Mouse (Mus musculus) regulatory T cell (primary cell): ENCODE results near the gene Ptprn2.

ENCODE experiments used
- in situ Hi-C: fragments of 300-600 bp; cut with MboI, MseI; formaldehyde crosslinking; loops from one replicate; pipeline ENCODE4 v1.15.1; 2025; ENCODE audit warnings: high pct_unique_total_duplicates

Gene Ptprn2

DNA sequence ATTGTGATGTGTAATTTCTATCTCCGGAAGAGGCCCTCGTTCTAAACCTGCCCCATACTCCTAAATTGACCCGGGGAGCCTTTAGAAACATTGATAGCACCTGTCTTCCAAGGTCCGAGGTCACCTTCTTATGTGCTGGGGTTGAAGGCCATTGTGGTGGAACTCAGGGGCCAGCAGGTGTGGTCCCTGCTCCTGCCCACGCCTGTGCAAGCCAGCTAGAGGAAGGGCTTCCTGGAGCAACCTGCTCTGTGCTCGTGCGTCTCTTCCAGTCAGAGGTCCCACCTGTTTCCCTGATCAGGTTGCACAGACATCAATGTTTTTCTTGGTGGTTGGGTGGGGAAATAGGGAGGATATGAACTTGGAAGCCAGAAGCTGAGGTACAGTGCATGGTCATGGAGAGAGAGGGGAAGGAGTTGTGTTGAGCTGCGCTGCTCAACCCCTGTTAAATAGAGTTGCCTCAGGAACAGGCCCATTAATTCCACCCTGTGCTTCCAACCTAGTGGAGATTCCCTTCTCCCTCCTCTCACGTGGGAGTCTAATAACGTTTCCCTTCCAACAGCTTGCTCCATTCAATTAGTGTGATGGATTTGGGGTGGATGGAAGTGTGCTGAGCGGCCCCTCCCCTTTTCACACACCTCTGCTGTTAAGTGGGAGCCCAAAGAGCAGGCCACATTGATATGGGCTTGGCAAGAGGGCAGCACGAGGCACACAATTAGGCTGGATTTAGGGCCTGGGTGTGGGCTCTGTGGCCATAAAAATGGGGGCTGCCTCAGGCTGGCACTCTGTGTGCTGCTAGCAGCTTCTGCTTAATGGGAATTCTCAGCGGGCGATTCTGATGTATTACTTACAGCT is 156.0 kb downstream of the Ptprn2 start:
- in situ Hi-C loops, result no loop called here

DNA sequence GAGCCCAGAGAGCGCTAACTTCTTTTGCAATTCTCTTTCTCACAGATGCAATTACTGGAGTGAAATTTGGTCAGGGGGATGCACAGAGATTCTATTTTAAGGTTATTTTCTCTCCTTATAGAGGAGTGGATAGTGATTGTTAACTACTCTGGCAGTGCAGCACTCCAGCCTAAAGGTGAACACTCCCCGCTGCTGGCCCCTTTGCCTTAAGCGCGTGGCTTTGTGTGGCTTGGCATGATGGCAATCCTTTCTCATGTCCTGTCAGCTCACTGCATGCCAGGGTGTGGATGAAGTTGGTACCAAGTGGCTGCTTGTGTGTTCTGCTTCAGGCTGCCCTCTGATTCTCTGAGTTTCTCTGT is 156.7 kb downstream of the Ptprn2 start:
- in situ Hi-C loops, result no loop called here

DNA sequence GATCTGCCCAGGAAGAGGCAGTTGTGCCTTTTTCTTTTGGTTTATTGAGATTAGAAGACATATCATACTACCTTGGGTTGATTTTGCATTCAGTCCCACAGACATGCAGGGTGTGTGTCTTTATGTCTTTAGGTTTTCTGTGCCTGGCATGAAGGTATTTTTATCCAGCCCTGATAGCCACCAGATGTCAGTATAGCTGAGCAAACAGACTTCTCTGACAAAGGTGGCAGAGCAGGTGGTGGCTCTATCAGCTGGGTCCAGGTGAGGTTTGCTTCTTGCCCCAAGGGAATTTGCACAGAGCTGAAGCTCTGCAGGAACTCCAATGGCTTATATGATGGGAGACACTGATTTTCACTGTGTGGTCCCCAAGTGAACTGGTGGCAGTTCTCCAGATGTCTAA is 161.3 kb downstream of the Ptprn2 start:
- in situ Hi-C loops, result no loop called here

DNA sequence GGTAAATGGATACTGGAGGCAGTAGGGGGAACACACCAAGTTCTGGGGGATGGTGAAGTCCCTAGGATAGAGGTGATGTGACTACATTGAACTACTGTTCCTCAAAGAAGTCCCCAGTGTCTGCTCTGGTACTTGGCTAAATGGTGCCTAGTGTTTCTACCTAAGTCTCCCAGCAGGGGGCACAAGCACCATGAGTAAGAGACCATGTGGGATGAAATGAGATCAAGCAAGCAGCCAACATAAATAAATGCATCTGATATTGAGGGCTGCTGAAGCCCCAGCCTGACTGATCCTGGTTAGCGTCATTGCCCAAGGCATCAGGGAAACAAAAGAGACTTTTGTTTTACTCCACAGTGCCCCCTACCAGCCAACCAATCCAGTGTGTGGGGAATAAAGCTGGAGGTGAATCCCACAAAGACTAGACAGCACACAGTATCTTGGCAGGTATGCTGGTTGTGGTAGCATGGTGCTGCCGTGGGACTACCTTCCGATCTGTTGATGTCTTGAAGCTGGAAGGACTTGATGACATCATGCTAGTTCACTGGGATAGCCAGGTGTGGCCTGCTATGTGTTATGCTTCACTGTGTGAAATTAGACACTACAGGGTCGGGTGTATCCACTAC is 163.2 kb downstream of the Ptprn2 start:
- in situ Hi-C loops, result no loop called here

DNA sequence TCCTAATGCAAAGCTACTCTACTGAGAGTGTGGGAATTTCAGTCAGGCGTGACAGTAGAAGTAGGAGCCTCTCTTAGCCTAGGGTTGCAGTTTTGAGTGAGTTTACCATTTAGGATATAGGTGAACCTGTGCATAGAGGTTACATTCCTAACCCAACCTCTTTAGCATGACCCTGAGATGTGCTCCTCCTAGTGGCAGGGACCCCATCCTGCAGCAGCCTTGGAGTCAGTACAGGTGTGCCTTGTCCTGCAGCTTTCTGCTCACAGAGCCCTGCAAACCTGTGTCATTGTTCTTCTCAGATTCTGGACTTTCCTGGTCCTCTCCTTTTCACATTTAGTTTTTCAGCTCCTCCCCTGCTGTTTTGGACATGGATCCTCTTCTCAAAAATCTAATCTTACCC is 168.2 kb downstream of the Ptprn2 start:
- in situ Hi-C loops, result no loop called here

DNA sequence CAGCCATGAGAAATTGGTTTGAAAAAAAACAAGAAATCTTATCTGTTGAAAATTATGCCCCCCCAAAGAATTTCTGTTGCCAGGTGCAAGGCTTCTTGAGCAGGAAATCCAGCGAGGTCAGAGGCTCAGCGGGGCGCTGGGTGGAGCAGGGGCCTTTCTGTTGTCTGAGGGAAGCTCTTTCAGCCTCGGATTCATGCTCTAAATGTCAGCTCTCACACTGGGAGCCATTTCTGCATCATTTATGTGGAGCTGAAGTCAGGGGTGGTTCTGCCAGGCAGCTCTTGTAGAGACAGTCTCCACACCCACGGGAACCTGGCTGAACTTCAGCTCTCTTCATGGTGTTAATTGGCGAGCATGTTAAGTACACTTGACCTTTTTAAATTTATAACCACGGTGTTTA is 174.6 kb downstream of the Ptprn2 start:
- in situ Hi-C loops, result no loop called here

DNA sequence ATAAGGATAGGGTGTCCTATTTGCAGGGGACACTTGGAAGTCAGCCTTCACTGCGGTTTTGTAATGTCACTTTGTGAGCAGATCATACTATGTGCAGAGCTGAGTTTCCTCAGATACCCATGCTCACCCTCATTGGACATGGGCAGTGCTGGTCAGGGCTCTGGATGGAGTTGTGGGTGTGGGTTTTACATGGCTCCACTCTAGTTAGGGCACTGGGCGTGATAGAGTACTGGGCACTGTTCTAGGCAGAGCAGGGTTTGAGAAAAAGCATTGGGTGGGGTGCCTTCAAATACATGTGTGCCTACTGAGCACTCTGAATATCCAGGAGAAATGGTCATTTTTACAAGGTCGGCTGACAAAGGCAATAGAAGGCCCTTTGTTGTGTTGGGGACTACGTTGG is 175.5 kb downstream of the Ptprn2 start:
- in situ Hi-C loops, result no loop called here

DNA sequence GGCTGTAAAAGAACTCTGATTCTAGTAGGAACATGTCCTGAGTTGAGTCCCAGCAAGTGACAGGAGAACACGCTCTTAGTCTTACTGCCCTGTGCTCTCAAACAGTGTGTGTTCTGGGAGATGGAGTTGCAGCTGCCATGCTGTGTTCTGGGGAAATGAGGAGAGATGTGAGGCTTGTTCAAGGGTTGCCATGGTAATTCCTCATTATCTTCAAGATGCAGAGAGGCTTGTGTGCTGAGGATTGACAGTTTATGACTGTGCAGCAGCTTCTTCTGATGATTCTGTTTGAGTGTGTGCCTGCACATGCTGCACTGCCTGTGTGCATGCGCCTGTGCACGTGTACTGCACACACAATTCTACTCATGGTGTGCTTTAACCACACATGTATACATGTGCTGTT is 192.2 kb downstream of the Ptprn2 start:
- in situ Hi-C loops, result no loop called here

DNA sequence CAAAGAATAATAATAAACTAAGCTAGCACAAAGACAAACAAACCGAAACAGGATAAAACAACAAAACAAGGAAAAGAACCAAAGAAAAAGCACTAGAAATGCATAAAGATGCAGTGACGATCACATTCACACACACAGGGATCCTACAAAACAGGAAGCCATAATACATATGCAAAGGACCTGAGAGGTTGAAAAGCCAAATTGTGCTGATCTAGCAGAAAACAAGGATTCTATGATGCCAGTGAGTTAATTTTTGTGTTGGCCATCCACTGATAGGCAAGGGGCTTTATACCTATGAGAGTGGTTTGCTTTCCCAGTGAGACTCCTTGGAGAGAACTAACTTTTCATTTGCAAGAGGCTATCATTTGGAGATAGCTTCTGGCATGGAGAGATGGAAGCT is 204.3 kb downstream of the Ptprn2 start:
- in situ Hi-C loops, result no loop called here

DNA sequence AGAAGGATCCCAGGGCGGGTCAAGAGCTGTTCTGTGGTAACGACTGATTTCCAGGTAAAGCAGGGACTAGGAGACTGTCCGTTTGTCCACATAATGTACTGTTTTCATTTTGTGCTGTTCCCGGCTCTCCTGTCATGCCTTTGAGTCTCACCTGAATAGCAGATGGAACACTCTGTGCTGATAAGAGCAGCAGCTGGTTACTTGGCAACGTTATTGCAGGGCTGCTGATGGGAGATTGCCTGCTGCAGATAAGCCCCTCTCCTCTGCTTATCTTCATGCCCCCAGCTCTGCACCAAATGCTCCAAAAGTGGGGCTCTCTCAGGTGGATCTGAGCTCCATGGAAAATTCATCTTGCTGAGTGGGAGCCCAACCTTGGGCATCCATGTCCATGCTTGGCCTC is 224.0 kb downstream of the Ptprn2 start:
- in situ Hi-C loops, result no loop called here

DNA sequence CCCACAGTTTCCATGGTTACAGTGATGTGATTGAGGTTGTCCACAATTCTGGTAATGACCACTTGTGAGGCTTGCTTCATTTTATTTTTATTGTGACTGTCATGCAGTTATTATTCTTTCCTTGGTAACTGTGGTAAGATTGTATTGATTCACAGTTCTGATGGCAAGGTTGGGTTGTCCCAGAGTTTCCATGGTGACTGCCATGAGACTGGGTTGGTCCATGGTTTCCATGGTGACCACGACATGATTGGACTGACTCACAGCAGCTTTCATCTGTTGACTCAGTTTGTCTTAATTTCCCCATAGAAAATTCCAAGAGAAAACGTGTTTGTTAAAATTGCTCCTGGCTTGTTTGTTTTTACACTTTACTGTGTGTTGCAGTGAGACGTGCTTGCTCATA is 225.2 kb downstream of the Ptprn2 start:
- in situ Hi-C loops, result no loop called here

DNA sequence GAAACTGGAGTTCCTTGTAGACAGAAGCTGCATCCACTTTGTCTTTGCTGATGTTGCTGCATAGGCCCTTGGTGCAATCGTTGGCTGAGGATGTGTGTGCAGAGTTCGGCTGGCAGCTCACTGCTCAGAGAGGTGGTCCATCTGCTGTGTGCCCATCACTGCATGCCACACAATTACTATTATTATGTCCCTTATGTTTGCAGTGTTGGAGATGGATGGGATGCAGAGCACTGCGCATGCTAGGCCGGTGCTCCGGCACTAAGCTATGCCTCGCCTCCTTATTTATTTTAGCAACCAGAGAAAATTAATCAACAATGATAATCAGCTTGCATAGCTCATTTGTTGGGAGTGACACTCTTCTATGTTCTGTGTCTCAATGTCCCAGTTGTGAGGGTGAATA is 225.6 kb downstream of the Ptprn2 start:
- in situ Hi-C loops, result no loop called here

DNA sequence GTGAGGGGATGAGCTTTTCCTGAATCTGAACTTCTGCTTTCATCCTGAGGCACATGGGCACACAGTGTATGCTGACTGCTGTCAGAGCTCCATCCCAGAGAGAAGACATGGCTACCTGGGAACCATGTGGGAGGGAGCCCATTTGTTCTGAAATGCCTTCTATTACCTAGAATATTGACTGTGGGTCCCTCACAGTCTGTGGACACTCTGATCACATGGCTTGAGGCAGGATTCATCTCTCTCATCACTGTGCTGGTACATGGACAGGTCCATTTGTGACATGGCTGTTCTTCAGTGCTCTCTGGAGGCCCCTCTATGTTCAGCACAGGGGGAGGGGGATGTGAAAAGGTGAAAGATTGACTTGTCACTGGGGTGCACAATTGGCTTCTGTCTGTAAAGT is 227.6 kb downstream of the Ptprn2 start:
- in situ Hi-C loops, result no loop called here

DNA sequence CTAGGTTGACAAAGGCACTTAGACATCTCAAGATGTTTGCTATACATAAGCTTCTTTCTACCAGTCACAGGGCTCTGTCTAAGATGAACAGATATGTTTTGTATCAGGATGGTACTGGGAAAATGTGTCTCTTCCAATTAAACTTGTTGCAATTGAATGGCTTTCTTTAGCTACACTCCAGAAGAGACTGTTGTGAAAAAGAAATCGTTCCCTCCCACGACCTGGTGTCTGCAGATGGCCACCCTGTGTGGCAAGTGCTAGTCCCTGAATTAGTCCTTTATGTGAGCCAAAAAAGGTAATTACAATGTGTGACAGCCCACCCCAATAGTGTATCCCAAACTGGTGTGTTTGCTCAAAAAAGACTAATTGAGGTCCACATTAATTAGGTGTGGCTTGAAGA is 235.5 kb downstream of the Ptprn2 start:
- in situ Hi-C loops, result no loop called here

DNA sequence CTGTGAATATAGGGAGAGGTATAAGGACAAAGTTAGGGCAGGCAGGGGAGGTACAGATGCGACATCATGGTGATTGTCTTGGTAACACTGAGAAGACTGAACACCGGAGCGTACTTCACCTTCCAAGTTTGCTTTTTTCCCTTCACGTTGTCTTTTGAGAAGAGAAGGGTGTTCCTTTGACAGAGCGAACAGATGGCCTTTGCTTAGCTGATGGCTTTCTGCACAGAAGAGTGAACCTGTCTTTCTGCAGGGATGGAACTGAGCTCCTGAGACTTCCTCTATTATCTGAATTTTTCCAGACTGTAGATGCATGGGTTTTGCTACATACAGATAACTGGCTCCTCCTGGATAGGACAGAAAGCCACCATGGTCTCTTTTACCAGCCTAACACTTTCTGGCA is 254.6 kb downstream of the Ptprn2 start:
- in situ Hi-C loops, result no loop called here

DNA sequence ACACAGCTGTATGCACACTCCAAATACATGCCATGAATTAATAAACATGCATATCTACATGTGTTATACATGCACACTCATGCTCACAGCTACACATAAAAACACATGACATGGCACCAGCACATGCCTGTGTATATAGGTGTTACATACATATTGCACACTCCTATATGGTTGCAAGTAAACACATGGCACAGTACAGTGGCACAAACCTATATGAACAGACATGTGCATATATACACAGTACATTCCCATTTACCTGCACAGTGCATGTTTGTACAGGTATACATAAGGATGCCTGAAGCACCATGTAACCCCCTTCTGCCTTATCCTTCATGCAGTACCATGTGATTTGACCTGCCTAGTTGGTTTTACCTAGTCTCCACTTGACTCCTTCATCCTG is 255.8 kb downstream of the Ptprn2 start:
- in situ Hi-C loops, result no loop called here

DNA sequence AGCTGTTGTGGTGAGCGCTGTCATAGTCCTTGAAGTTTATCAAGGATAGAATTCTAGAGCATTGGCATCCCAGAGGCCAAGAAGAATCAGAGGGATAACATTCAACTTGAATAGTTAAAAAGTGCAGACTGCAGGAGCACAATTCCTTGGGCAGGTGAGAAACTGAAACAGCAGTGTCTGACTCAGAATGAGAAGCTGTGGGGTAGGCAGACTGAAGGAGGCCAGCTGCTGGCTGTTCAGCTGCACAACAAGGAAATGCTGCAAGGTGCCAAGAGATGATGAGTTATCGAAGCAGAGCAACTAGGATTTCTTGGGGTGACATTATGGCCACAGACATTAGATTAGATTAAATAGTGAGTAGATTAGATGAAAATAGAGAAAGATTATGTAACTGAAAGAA is 260.9 kb downstream of the Ptprn2 start:
- in situ Hi-C loops, result no loop called here

DNA sequence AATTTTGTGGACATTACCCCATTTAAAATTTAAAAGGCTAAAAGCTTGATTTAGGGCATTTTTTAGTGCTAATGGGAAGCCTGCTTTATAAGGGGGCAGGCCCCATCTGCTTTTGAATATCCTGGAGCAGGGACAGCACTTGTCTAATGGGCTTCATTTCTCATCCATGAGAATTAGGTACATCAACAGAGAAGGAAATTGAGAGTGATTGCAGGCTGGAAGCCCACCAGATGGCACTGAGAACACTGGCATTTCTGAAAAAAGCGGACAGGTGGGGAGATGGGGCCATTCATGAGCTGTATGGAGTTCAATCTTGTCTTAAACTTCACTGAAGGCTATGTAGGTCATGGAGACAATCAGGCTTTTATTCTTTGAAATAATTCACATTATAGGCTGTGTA is 267.3 kb downstream of the Ptprn2 start:
- in situ Hi-C loops, result no loop called here

DNA sequence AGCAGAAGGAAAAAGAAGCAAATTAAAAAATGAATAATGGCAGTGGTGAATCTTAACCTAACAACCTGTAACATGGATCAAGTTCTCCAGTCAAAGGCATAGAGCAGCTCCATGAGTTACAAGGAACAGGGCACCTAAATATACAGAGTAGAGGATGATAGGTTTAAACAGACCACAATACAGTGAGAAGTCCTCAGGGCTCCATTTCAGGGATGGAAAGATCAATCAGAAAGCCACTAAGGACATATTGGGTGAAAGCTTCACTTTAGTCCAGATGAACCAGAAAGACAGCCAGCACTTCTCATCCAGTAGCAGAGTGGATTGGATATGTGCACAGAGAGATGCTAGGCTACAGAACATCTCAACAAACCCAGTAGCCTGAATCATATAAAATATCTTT is 278.4 kb downstream of the Ptprn2 start:
- in situ Hi-C loops, result no loop called here

DNA sequence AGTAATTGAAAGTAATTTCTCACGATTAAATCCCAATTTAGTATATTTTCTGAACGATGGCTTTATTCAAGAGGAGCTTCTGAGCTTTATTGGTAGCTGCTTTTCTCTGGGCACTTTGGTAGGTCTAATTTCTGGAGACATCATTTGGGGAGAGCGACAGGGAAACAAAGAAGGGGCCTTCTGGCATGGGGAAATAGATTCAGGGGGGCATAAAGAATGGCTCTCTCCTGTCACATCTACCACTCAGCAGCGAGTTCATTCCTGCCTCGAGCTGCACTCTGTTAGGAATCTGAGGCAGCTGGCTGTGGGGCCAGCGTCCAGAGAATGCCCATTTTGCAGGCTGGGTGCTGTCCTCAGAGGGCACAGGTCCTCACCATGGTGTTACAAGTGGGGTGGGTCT is 285.4 kb downstream of the Ptprn2 start:
- in situ Hi-C loops, result loop anchor here (10.0 kb wide), 1 partner anchor 164 kb away; no protein-coding TSS in a partner anchor

DNA sequence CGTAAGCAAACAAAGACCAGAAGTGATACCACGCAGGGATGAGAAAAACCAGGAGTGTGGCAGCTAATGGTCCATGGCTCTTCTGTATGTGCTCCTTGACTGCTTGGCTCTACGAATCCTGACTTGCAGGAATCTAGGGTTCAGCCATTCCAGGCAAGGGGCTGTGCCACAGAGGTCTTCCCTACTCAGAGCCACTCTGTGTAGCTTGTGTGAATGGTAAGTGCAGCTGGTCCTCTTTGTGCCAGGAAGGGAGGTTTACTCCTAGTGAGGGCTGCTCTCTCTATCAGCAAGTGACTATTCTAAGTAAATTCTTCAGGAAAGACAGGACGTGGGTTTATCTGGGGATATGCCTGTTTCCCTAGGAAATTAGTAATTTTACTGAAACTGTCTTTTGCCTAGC is 286.0 kb downstream of the Ptprn2 start:
- in situ Hi-C loops, result loop anchor here (10.0 kb wide), 1 partner anchor 163 kb away; no protein-coding TSS in a partner anchor

DNA sequence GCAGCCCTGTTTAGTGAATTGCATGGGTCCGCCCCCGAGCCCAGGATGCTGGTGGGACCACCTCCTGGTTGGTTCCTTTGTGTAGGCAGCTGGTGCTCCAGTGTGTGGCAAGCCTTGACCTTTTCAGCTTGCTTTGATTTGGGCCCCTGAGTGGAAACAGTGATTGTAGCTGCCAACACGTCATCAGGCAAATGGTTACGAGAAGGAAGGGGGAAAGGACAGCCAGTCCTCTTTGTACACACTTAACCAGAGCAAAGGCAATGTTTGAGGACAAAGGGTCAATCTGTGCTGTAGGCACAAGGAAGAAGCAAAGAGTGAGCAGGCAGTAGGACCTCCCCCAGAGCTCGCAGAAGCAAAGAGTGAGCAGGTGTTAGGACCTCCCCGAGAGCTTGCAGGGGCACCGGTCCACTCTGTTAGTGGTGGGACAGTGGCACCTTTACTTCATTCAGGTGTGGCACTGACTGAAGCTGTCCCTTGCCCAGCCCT is 286.6 kb downstream of the Ptprn2 start:
- in situ Hi-C loops, result loop anchor here (10.0 kb wide), 1 partner anchor 163 kb away; no protein-coding TSS in a partner anchor

DNA sequence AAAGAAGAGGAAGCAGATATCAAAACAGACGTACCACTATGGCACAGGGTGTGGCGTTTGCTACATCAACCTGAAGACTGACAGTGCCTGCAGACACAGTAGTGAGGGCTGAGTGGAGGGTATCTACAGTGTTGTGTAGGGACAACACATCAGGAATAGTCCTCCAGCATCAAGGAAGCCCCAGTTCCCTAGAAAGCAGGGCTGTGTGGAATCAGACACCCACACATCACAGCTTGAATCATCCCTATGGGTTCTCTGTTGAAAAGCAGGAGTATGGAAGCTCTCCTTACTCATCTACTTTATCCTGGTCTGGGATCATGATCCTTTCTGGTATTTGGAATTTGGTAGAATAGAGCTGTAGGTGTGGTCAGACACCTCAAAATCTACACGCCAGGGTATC is 287.8 kb downstream of the Ptprn2 start:
- in situ Hi-C loops, result loop anchor here (10.0 kb wide), 1 partner anchor 161 kb away; no protein-coding TSS in a partner anchor
